Mouse (Mus musculus) liver, embryonic 15.5 days (tissue): Measurements from ENCODE around the gene Emx2. TPM values are rescaled to one million over a fixed set of nuclear protein-coding genes. Genes with fewer than 3 reads are reported as not detected.

Experiments
- ATAC-seq: fragments of 200-750 bp; cut with Nextera tagmentation; 2 replicates; pipeline ENCODE4 v1.8.0; 2017; ENCODE audit warnings: moderate number of reproducible peaks, mild to moderate bottlenecking, moderate library complexity; ENCODE audit not compliant: insufficient read depth
- H3K27ac ChIP-seq: fragments of 300-500 bp; sonication (generic); replicated peaks from 2 replicates; pipeline ENCODE4 v1.5.1; 2015; ENCODE audit warnings: mild to moderate bottlenecking, inconsistent platforms
- H3K27me3 ChIP-seq: fragments of 300-500 bp; sonication (generic); 2 replicates; pipeline ENCODE4 v1.6.1; 2015; ENCODE audit warnings: mild to moderate bottlenecking, inconsistent platforms
- H3K36me3 ChIP-seq: fragments of 300-500 bp; sonication (generic); replicated peaks from 2 replicates; pipeline ENCODE4 v1.6.1; 2015; ENCODE audit warnings: moderate library complexity, mild to moderate bottlenecking, inconsistent platforms
- H3K4me1 ChIP-seq: fragments of 300-500 bp; sonication (generic); replicated peaks from 2 replicates; pipeline ENCODE4 v1.6.1; 2015; ENCODE audit warnings: inconsistent platforms
- H3K4me2 ChIP-seq: fragments of 300-500 bp; sonication (generic); 2 replicates; pipeline ENCODE4 v1.6.1; 2015; ENCODE audit warnings: moderate library complexity, mild to moderate bottlenecking, inconsistent platforms
- H3K4me3 ChIP-seq: fragments of 300-500 bp; sonication (generic); replicated peaks from 2 replicates; pipeline ENCODE4 v1.5.1; 2015; ENCODE audit warnings: mild to moderate bottlenecking, inconsistent platforms
- H3K9ac ChIP-seq: fragments of 300-500 bp; sonication (generic); 2 replicates; pipeline ENCODE4 v1.6.1; 2015; ENCODE audit warnings: moderate library complexity, mild to moderate bottlenecking, inconsistent platforms
- H3K9me3 ChIP-seq: fragments of 300-500 bp; sonication (generic); replicated peaks from 2 replicates; pipeline ENCODE4 v1.6.1; 2016; ENCODE audit warnings: inconsistent platforms
- WGBS: fragments of 180-500 bp; shearing (Covaris S2); methylation state at CpG from one replicate; pipeline ENCODE4 v1.1.7; 2015; ENCODE audit warnings: mixed read lengths; ENCODE audit not compliant: insufficient replicate concordance; 5-methylcytosine and 5-hydroxymethylcytosine counted together
- polyA plus RNA-seq: library from polyadenylated mRNA; unstranded; fragments of >200 nt; fragmentation: Nextera tagmentation; extraction: Ambion mirVana; gene quantifications from 2 replicates; pipeline ENCODE4 v1.2.1, GENCODE M21; 2015

Emx2 gene
- polyA plus RNA-seq: 0.07 TPM in 1 of 2 replicates, not detected in the other

GRCm38 (mm10) chr19:59457951-59458742 is at the start of gene Emx2:
TSS of gene Emx2 (plus strand) at chr19:59458372.
- Histone ChIP-seq H3K36me3 (no peaks in the 10 kb centered on the region), H3K9me3 (no peaks in the 10 kb centered on the region), H3K27ac (no peak within 1 kb of the TSS), H3K4me2 (peak within 1 kb of the TSS; percentile 40), H3K4me3 (peak within 1 kb of the TSS; percentile 7; the same call in 1 of the 2 replicates), H3K9ac (no peak within 1 kb of the TSS), H3K4me1 (no peaks in the 10 kb centered on the region), H3K27me3 (peaks cover 100% of the 10 kb centered on the region)
- ATAC-seq: no peak
- 1% methylated on average over 58 of the region's 58 CpGs for WGBS

GRCm38 (mm10) chr19:59414128-59414527 is 44.0 kb upstream of the Emx2 start:
- H3K27me3 ChIP-seq: peaks cover 19% of the 10 kb centered on the region; the same call in 1 of the 2 replicates
- H3K9ac ChIP-seq: no peak overlapping the region
- ATAC-seq: no peak
- WGBS: 35% methylated on average over 5 of the region's 5 CpGs
- no peak overlapping the region for H3K4me3 ChIP-seq
- H3K9me3 ChIP-seq: no peaks in the 10 kb centered on the region
- H3K36me3 ChIP-seq: no peaks in the 10 kb centered on the region
- no peak overlapping the region for H3K4me2 ChIP-seq
- H3K4me1 ChIP-seq: no peaks in the 10 kb centered on the region
- H3K27ac ChIP-seq: no peak overlapping the region

- H3K27me3 ChIP-seq: peaks cover 28% of the 10 kb centered on the region
- no peaks in the 10 kb centered on the region for H3K4me1 ChIP-seq
- WGBS: 2% methylated on average over 15 of the region's 15 CpGs
- ATAC-seq: no peak
- no peak overlapping the region for H3K27ac ChIP-seq
- no peak overlapping the region for H3K4me3 ChIP-seq
- H3K9ac ChIP-seq: no peak overlapping the region
- no peaks in the 10 kb centered on the region for H3K36me3 ChIP-seq
- H3K4me2 ChIP-seq: no peak overlapping the region
- H3K9me3 ChIP-seq: no peaks in the 10 kb centered on the region
Measured at GRCm38 (mm10) chr19:59418024-59418423, 40.1 kb upstream of the Emx2 start.

- no peak overlapping the region for H3K4me3 ChIP-seq
- H3K27ac ChIP-seq: no peak overlapping the region
- H3K9ac ChIP-seq: no peak overlapping the region
- H3K9me3 ChIP-seq: no peaks in the 10 kb centered on the region
- H3K4me1 ChIP-seq: no peaks in the 10 kb centered on the region
- peaks cover 23% of the 10 kb centered on the region for H3K27me3 ChIP-seq
- no peak overlapping the region for H3K4me2 ChIP-seq
- ATAC-seq: no peak
- WGBS: 61% methylated on average over 6 of the region's 6 CpGs
- no peaks in the 10 kb centered on the region for H3K36me3 ChIP-seq
Measured at GRCm38 (mm10) chr19:59418671-59419070, 39.5 kb upstream of the Emx2 start.

GRCm38 (mm10) chr19:59422393-59422792 is 35.8 kb upstream of the Emx2 start:
- no peak overlapping the region for H3K4me2 ChIP-seq
- H3K9me3 ChIP-seq: no peaks in the 10 kb centered on the region
- 16% methylated on average over 8 of the region's 8 CpGs for WGBS
- no peak overlapping the region for H3K4me3 ChIP-seq
- H3K9ac ChIP-seq: no peak overlapping the region
- H3K27me3 ChIP-seq: peaks cover 20% of the 10 kb centered on the region
- no peaks in the 10 kb centered on the region for H3K36me3 ChIP-seq
- no peak overlapping the region for H3K27ac ChIP-seq
- ATAC-seq: no peak
- no peaks in the 10 kb centered on the region for H3K4me1 ChIP-seq

GRCm38 (mm10) chr19:59423685-59424084 is 34.5 kb upstream of the Emx2 start:
- WGBS: 25% methylated on average over 6 of the region's 6 CpGs
- H3K9ac ChIP-seq: no peak overlapping the region

GRCm38 (mm10) chr19:59424975-59425374 is 33.2 kb upstream of the Emx2 start:
- Histone ChIP-seq H3K4me3 (no peak overlapping the region), H3K27ac (no peak overlapping the region), H3K27me3 (peaks cover 17% of the 10 kb centered on the region), H3K9ac (no peak overlapping the region), H3K9me3 (no peaks in the 10 kb centered on the region), H3K4me1 (no peaks in the 10 kb centered on the region), H3K4me2 (no peak overlapping the region), H3K36me3 (no peaks in the 10 kb centered on the region)
- WGBS: 59% methylated on average over 7 of the region's 7 CpGs
- no peak for ATAC-seq

More at GRCm38 (mm10) chr19:59423685-59424084, 34.5 kb upstream of the Emx2 start:
- no peak for ATAC-seq
- Histone ChIP-seq H3K27ac (no peak overlapping the region), H3K36me3 (no peaks in the 10 kb centered on the region), H3K4me3 (no peak overlapping the region), H3K4me1 (no peaks in the 10 kb centered on the region), H3K27me3 (peaks cover 17% of the 10 kb centered on the region), H3K9me3 (no peaks in the 10 kb centered on the region), H3K4me2 (no peak overlapping the region)

GRCm38 (mm10) chr19:59432286-59432685 is 25.9 kb upstream of the Emx2 start:
- Histone ChIP-seq H3K9ac (no peak overlapping the region), H3K36me3 (no peaks in the 10 kb centered on the region), H3K27ac (no peak overlapping the region), H3K4me2 (no peak overlapping the region), H3K27me3 (peaks cover 9% of the 10 kb centered on the region; the same call in 1 of the 2 replicates), H3K4me3 (no peak overlapping the region), H3K4me1 (no peaks in the 10 kb centered on the region), H3K9me3 (no peaks in the 10 kb centered on the region)
- WGBS: 60% methylated on average over 6 of the region's 6 CpGs
- ATAC-seq: no peak

GRCm38 (mm10) chr19:59450561-59451135 is 7.5 kb upstream of the Emx2 start:
- WGBS: 4% methylated on average over 14 of the region's 14 CpGs

GRCm38 (mm10) chr19:59451441-59451951 is 6.7 kb upstream of the Emx2 start:
- WGBS: under 1% methylated on average over 31 of the region's 31 CpGs
- no peak for ATAC-seq
- no peak overlapping the region for H3K27ac ChIP-seq
- no peak overlapping the region for H3K4me3 ChIP-seq
- no peak overlapping the region for H3K4me2 ChIP-seq
- H3K9ac ChIP-seq: no peak overlapping the region
- no peaks in the 10 kb centered on the region for H3K36me3 ChIP-seq
- no peaks in the 10 kb centered on the region for H3K9me3 ChIP-seq
- peaks cover 97% of the 10 kb centered on the region for H3K27me3 ChIP-seq
- no peaks in the 10 kb centered on the region for H3K4me1 ChIP-seq

More at GRCm38 (mm10) chr19:59450561-59451135, 7.5 kb upstream of the Emx2 start:
- ATAC-seq: no peak
- no peak overlapping the region for H3K4me3 ChIP-seq
- no peaks in the 10 kb centered on the region for H3K4me1 ChIP-seq
- H3K9me3 ChIP-seq: no peaks in the 10 kb centered on the region
- no peak overlapping the region for H3K9ac ChIP-seq
- no peak overlapping the region for H3K27ac ChIP-seq
- no peaks in the 10 kb centered on the region for H3K36me3 ChIP-seq
- peaks cover 95% of the 10 kb centered on the region for H3K27me3 ChIP-seq
- H3K4me2 ChIP-seq: no peak overlapping the region

- Histone ChIP-seq H3K4me2 (no peak overlapping the region), H3K9ac (no peak overlapping the region), H3K27me3 (peaks cover 98% of the 10 kb centered on the region), H3K27ac (no peak overlapping the region), H3K36me3 (no peaks in the 10 kb centered on the region), H3K4me1 (no peaks in the 10 kb centered on the region), H3K4me3 (no peak overlapping the region), H3K9me3 (no peaks in the 10 kb centered on the region)
- ATAC-seq: no peak
- WGBS: 2% methylated on average over 4 of the region's 4 CpGs
Measured at GRCm38 (mm10) chr19:59452321-59452720, 5.9 kb upstream of the Emx2 start.
